Mouse (Mus musculus): ENCODE measurements around the gene Scarb1. TPM values are rescaled to one million over a fixed set of nuclear protein-coding genes. Genes with fewer than 3 reads are reported as not detected.
A peak's percentile ranks its signal among the peaks of the same experiment; 100 is the strongest.
"Not testable (repeated sequence)": the region's sequence is repeated elsewhere in the genome, so short reads cannot be mapped to it uniquely, and the experiment has no call there.

The Scarb1 gene
- 80.2 and 145 TPM in 2 replicates for total RNA-seq (2014; fragmentation: Nextera tagmentation)
- total RNA-seq (2017): 49.0 and 53.9 TPM in 2 replicates

GRCm38 (mm10) chr5:125340547-125341262, at the start of gene Scarb1:
Gene Scarb1, minus strand, starts transcription at chr5:125341094.
- ATAC-seq (replicated peaks; ENCODE audit: poor library complexity, severe bottlenecking): peak; percentile 63

GRCm38 (mm10) chr5:125389579-125390441, 48.9 kb upstream of the Scarb1 start, which contains the start of gene Ubc:
Gene Ubc, minus strand, starts transcription at chr5:125390202.
- peak; percentile 41 for ATAC-seq (replicated peaks; ENCODE audit: poor library complexity, severe bottlenecking)

GRCm38 (mm10) chr5:125389131-125389578, 48.3 kb upstream of the Scarb1 start, which contains the start of gene Gm10382:
Gene Gm10382, plus strand, starts transcription at chr5:125389322.
- ATAC-seq (replicated peaks; ENCODE audit: poor library complexity, severe bottlenecking): peak; percentile 43

- no peak for ATAC-seq (replicated peaks; ENCODE audit: poor library complexity, severe bottlenecking)
Observed at GRCm38 (mm10) chr5:125388358-125389092, 47.6 kb upstream of the Scarb1 start.

- ATAC-seq (replicated peaks; ENCODE audit: poor library complexity, severe bottlenecking): not testable (repeated sequence)
Observed at GRCm38 (mm10) chr5:125387295-125387694, 46.4 kb upstream of the Scarb1 start.

GRCm38 (mm10) chr5:125385215-125385940, 44.5 kb upstream of the Scarb1 start:
- no peak for ATAC-seq (replicated peaks; ENCODE audit: poor library complexity, severe bottlenecking)

GRCm38 (mm10) chr5:125384512-125385214, 43.8 kb upstream of the Scarb1 start:
- no peak for ATAC-seq (replicated peaks; ENCODE audit: poor library complexity, severe bottlenecking)

GRCm38 (mm10) chr5:125383637-125384420, 42.9 kb upstream of the Scarb1 start:
- ATAC-seq (replicated peaks; ENCODE audit: poor library complexity, severe bottlenecking): no peak

GRCm38 (mm10) chr5:125382673-125383558, 42.0 kb upstream of the Scarb1 start:
- ATAC-seq (replicated peaks; ENCODE audit: poor library complexity, severe bottlenecking): peak; percentile 75

GRCm38 (mm10) chr5:125381954-125382672, 41.2 kb upstream of the Scarb1 start:
- ATAC-seq (replicated peaks; ENCODE audit: poor library complexity, severe bottlenecking): no peak

GRCm38 (mm10) chr5:125378919-125379318, 38.0 kb upstream of the Scarb1 start:
- ATAC-seq (replicated peaks; ENCODE audit: poor library complexity, severe bottlenecking): no peak

GRCm38 (mm10) chr5:125377214-125377613, 36.3 kb upstream of the Scarb1 start:
- ATAC-seq (replicated peaks; ENCODE audit: poor library complexity, severe bottlenecking): no peak

GRCm38 (mm10) chr5:125375871-125376270, 35.0 kb upstream of the Scarb1 start:
- ATAC-seq (replicated peaks; ENCODE audit: poor library complexity, severe bottlenecking): peak; percentile 56

- ATAC-seq (replicated peaks; ENCODE audit: poor library complexity, severe bottlenecking): no peak
Observed at GRCm38 (mm10) chr5:125372027-125372426, 31.1 kb upstream of the Scarb1 start.

- no peak for ATAC-seq (replicated peaks; ENCODE audit: poor library complexity, severe bottlenecking)
Observed at GRCm38 (mm10) chr5:125370950-125371693, 30.2 kb upstream of the Scarb1 start.

- ATAC-seq (replicated peaks; ENCODE audit: poor library complexity, severe bottlenecking): peak; percentile 87
Observed at GRCm38 (mm10) chr5:125368568-125368967, 27.7 kb upstream of the Scarb1 start.
